Mouse (Mus musculus): ENCODE data around the gene Chrnb1. TPM values are rescaled to one million over a fixed set of nuclear protein-coding genes. Genes with fewer than 3 reads are reported as not detected.

The Chrnb1 gene
- polyA plus RNA-seq, 1 experiment from 2014 or later: 5.8 TPM

- ATAC-seq (ENCODE audit: insufficient number of reproducible peaks, insufficient read depth, low FRiP score, low read depth): no peak; the same call in 1 of the 2 replicates
These were observed 10.9 kb downstream of the Chrnb1 start for GRCm38 (mm10) chr11:69784793-69785272.

GRCm38 (mm10) chr11:69781828-69782227 is 13.9 kb downstream of the Chrnb1 start:
- Histone ChIP-seq H3K4me2 (ENCODE audit: low read length) (no peak overlapping the region), H3K4me1 (ENCODE audit: control insufficient read depth in 2 of 2, insufficient read depth in 2 of 2, low read length in 2 of 2) (peaks cover 11 to 19% of the 10 kb centered on the region in 2 experiments), H3K27ac (replicated peaks in 1 of 2; ENCODE audit: control insufficient read depth in 1 of 2, insufficient read depth in 1 of 2, low read depth in 2 of 2, low read length in 2 of 2) (no peak overlapping the region), H3K9me3 (ENCODE audit: control insufficient read depth, low read length) (no peaks in the 10 kb centered on the region), H3K9ac (ENCODE audit: low read length) (no peak overlapping the region), H3K4me3 (ENCODE audit: control insufficient read depth in 1 of 2, insufficient read depth in 1 of 2, low read depth in 1 of 2, low read length in 2 of 2) (no peak overlapping the region), H3K27me3 (ENCODE audit: control insufficient read depth, insufficient read depth, low read length) (no peaks in the 10 kb centered on the region), H3K36me3 (ENCODE audit: control insufficient read depth, insufficient read depth, low read length) (peaks cover 6% of the 10 kb centered on the region)
- 36% methylated on average over 4 of the region's 4 CpGs for WGBS
- ATAC-seq (ENCODE audit: insufficient number of reproducible peaks, insufficient read depth, low FRiP score, low read depth): no peak

More at GRCm38 (mm10) chr11:69784793-69785272, 10.9 kb downstream of the Chrnb1 start:
- H3K9me3 ChIP-seq (ENCODE audit: control insufficient read depth, low read length): no peaks in the 10 kb centered on the region
- H3K4me2 ChIP-seq (ENCODE audit: low read length): peak overlapping the region; percentile 54
- peaks cover 5 to 7% of the 10 kb centered on the region in 2 experiments; a peak in 2 of 4 replicates for H3K4me1 ChIP-seq (ENCODE audit: control insufficient read depth in 2 of 2, insufficient read depth in 2 of 2, low read length in 2 of 2)
- peak overlapping the region; percentile 9 to 20; a peak in 3 of 4 replicates for H3K4me3 ChIP-seq (ENCODE audit: control insufficient read depth in 1 of 2, insufficient read depth in 1 of 2, low read depth in 1 of 2, low read length in 2 of 2)
- 17% methylated on average over 15 of the region's 15 CpGs for WGBS
- H3K36me3 ChIP-seq (ENCODE audit: control insufficient read depth, insufficient read depth, low read length): no peaks in the 10 kb centered on the region
- no peak overlapping the region for H3K9ac ChIP-seq (ENCODE audit: low read length)
- H3K27me3 ChIP-seq (ENCODE audit: control insufficient read depth, insufficient read depth, low read length): no peaks in the 10 kb centered on the region
- no peak overlapping the region for H3K27ac ChIP-seq (replicated peaks in 1 of 2; ENCODE audit: control insufficient read depth in 1 of 2, insufficient read depth in 1 of 2, low read depth in 2 of 2, low read length in 2 of 2)

- Histone ChIP-seq H3K27me3 (ENCODE audit: control insufficient read depth, insufficient read depth, low read length) (no peaks in the 10 kb centered on the region), H3K36me3 (ENCODE audit: control insufficient read depth, insufficient read depth, low read length) (peaks cover 20% of the 10 kb centered on the region), H3K9ac (ENCODE audit: low read length) (no peak overlapping the region), H3K4me2 (ENCODE audit: low read length) (0 out of 2 replicates have a peak overlapping the region, but pooled peaks have one; percentile 5), H3K4me1 (ENCODE audit: control insufficient read depth in 2 of 2, insufficient read depth in 2 of 2, low read length in 2 of 2) (peaks cover 8 to 13% of the 10 kb centered on the region in 2 experiments), H3K27ac (replicated peaks in 1 of 2; ENCODE audit: control insufficient read depth in 1 of 2, insufficient read depth in 1 of 2, low read depth in 2 of 2, low read length in 2 of 2) (no peak overlapping the region), H3K4me3 (ENCODE audit: control insufficient read depth in 1 of 2, insufficient read depth in 1 of 2, low read depth in 1 of 2, low read length in 2 of 2) (no peak overlapping the region), H3K9me3 (ENCODE audit: control insufficient read depth, low read length) (no peaks in the 10 kb centered on the region)
- no peak for ATAC-seq (ENCODE audit: insufficient number of reproducible peaks, insufficient read depth, low FRiP score, low read depth)
- 43% methylated on average over 7 of the region's 7 CpGs for WGBS
These were observed 16.8 kb downstream of the Chrnb1 start for GRCm38 (mm10) chr11:69778985-69779384.

GRCm38 (mm10) chr11:69778258-69778982 is 17.3 kb downstream of the Chrnb1 start:
- ATAC-seq (ENCODE audit: insufficient number of reproducible peaks, insufficient read depth, low FRiP score, low read depth): no peak
- Histone ChIP-seq H3K4me3 (ENCODE audit: control insufficient read depth in 1 of 2, insufficient read depth in 1 of 2, low read depth in 1 of 2, low read length in 2 of 2) (no peak overlapping the region), H3K27me3 (ENCODE audit: control insufficient read depth, insufficient read depth, low read length) (no peaks in the 10 kb centered on the region), H3K4me2 (ENCODE audit: low read length) (peak overlapping the region; percentile 5; the same call in 1 of the 2 replicates), H3K9me3 (ENCODE audit: control insufficient read depth, low read length) (no peaks in the 10 kb centered on the region), H3K4me1 (ENCODE audit: control insufficient read depth in 2 of 2, insufficient read depth in 2 of 2, low read length in 2 of 2) (peaks cover 8 to 13% of the 10 kb centered on the region in 2 experiments), H3K27ac (replicated peaks in 1 of 2; ENCODE audit: control insufficient read depth in 1 of 2, insufficient read depth in 1 of 2, low read depth in 2 of 2, low read length in 2 of 2) (no peak overlapping the region), H3K36me3 (ENCODE audit: control insufficient read depth, insufficient read depth, low read length) (peaks cover 20% of the 10 kb centered on the region), H3K9ac (ENCODE audit: low read length) (0 out of 2 replicates have a peak overlapping the region, but pooled peaks have one; percentile 25)
- 60% methylated on average over 23 of the region's 23 CpGs for WGBS

- Histone ChIP-seq H3K27ac (replicated peaks in 1 of 2; ENCODE audit: control insufficient read depth in 1 of 2, insufficient read depth in 1 of 2, low read depth in 2 of 2, low read length in 2 of 2) (no peak overlapping the region), H3K9ac (ENCODE audit: low read length) (no peak overlapping the region), H3K4me1 (ENCODE audit: control insufficient read depth in 2 of 2, insufficient read depth in 2 of 2, low read length in 2 of 2) (peaks cover 8 to 13% of the 10 kb centered on the region in 2 experiments), H3K27me3 (ENCODE audit: control insufficient read depth, insufficient read depth, low read length) (no peaks in the 10 kb centered on the region), H3K4me2 (ENCODE audit: low read length) (no peak overlapping the region), H3K9me3 (ENCODE audit: control insufficient read depth, low read length) (no peaks in the 10 kb centered on the region), H3K36me3 (ENCODE audit: control insufficient read depth, insufficient read depth, low read length) (peaks cover 20% of the 10 kb centered on the region), H3K4me3 (ENCODE audit: control insufficient read depth in 1 of 2, insufficient read depth in 1 of 2, low read depth in 1 of 2, low read length in 2 of 2) (no peak overlapping the region)
- ATAC-seq (ENCODE audit: insufficient number of reproducible peaks, insufficient read depth, low FRiP score, low read depth): no peak
- WGBS: 64% methylated on average over 25 of the region's 26 CpGs
These were observed 18.1 kb downstream of the Chrnb1 start for GRCm38 (mm10) chr11:69777504-69778257.

GRCm38 (mm10) chr11:69776488-69776887 is 19.3 kb downstream of the Chrnb1 start:
- Histone ChIP-seq H3K9ac (ENCODE audit: low read length) (no peak overlapping the region), H3K27ac (replicated peaks in 1 of 2; ENCODE audit: control insufficient read depth in 1 of 2, insufficient read depth in 1 of 2, low read depth in 2 of 2, low read length in 2 of 2) (no peak overlapping the region), H3K36me3 (ENCODE audit: control insufficient read depth, insufficient read depth, low read length) (peaks cover 20% of the 10 kb centered on the region), H3K27me3 (ENCODE audit: control insufficient read depth, insufficient read depth, low read length) (no peaks in the 10 kb centered on the region), H3K4me1 (ENCODE audit: control insufficient read depth in 2 of 2, insufficient read depth in 2 of 2, low read length in 2 of 2) (peaks cover 8 to 13% of the 10 kb centered on the region in 2 experiments), H3K9me3 (ENCODE audit: control insufficient read depth, low read length) (no peaks in the 10 kb centered on the region), H3K4me3 (ENCODE audit: control insufficient read depth in 1 of 2, insufficient read depth in 1 of 2, low read depth in 1 of 2, low read length in 2 of 2) (no peak overlapping the region), H3K4me2 (ENCODE audit: low read length) (no peak overlapping the region)
- ATAC-seq (ENCODE audit: insufficient number of reproducible peaks, insufficient read depth, low FRiP score, low read depth): no peak
- 82% methylated on average over 20 of the region's 20 CpGs for WGBS

GRCm38 (mm10) chr11:69775716-69776115 is 20.0 kb downstream of the Chrnb1 start:
- no peaks in the 10 kb centered on the region for H3K9me3 ChIP-seq (ENCODE audit: control insufficient read depth, low read length)
- no peak overlapping the region for H3K27ac ChIP-seq (replicated peaks in 1 of 2; ENCODE audit: control insufficient read depth in 1 of 2, insufficient read depth in 1 of 2, low read depth in 2 of 2, low read length in 2 of 2)
- no peak for ATAC-seq (ENCODE audit: insufficient number of reproducible peaks, insufficient read depth, low FRiP score, low read depth)
- H3K4me2 ChIP-seq (ENCODE audit: low read length): no peak overlapping the region
- 63% methylated on average over 10 of the region's 10 CpGs for WGBS
- peaks cover 20% of the 10 kb centered on the region for H3K36me3 ChIP-seq (ENCODE audit: control insufficient read depth, insufficient read depth, low read length)
- no peaks in the 10 kb centered on the region for H3K27me3 ChIP-seq (ENCODE audit: control insufficient read depth, insufficient read depth, low read length)
- no peak overlapping the region for H3K9ac ChIP-seq (ENCODE audit: low read length)
- no peak overlapping the region for H3K4me3 ChIP-seq (ENCODE audit: control insufficient read depth in 1 of 2, insufficient read depth in 1 of 2, low read depth in 1 of 2, low read length in 2 of 2)
- peaks cover 8 to 13% of the 10 kb centered on the region in 2 experiments for H3K4me1 ChIP-seq (ENCODE audit: control insufficient read depth in 2 of 2, insufficient read depth in 2 of 2, low read length in 2 of 2)

Data from heart, embryonic 14.5 days (tissue).